Mouse (Mus musculus) activated CD4-positive, CD25-positive, alpha-beta regulatory T cell, adult 9 weeks (primary cell): ENCODE results near the gene Ispd. TPM values are rescaled to one million over a fixed set of nuclear protein-coding genes. Genes with fewer than 3 reads are reported as not detected.

Source experiments
- polyA plus RNA-seq: library from polyadenylated mRNA; unstranded; fragments of 100-300 nt; shearing (Covaris generic); gene quantifications from one replicate; pipeline ENCODE4 v1.2.1, GENCODE M21; 2017

Gene Ispd
- polyA plus RNA-seq: 2.7 TPM

DNA sequence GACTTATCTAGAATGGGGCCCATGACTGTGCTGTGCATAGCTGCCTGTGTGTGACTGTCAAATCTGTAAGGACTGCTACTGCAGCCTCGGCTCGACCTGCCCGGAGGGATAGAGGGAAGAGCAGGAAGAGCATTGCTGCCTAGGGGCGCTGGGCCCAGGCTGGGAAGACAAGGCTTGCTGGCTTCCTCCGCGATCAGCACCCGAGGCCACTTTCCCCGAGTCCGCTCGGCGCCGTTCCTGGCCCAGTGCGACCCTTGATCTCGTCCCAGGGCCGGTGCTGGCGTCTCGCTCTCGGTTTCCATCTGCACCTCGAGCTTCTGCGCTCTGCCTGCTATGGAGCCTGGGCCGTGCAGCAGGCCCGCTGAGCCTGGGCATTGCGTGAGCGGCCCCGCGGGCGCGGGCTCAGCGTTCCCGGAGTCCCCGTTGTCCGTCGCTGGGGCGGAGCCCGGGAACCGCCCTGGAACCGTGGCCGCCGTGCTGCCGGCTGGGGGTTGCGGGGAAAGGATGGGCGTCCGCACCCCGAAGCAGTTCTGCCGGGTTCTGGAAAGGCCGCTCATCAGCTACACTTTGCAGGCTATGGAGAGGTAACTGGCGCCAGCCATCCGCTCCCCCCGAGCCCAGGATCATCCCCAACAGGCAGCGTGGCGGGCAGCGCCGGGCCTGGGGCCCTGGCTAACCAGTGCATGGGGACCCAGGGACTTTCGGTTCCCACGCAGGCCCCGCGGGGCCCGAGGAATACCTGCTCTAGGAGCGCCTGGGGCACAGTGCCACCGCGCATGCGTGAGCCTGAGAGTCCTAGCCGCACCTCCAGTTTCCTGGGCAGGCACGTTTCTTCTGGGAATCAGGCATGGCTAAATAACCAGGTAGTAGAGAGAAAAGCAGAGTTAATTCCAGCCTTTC lies at the start of gene Ispd, which contains the start of gene D630036H23Rik:
Gene Ispd (plus strand): TSS at position 10 of the 900 bp plus-strand sequence.
Gene D630036H23Rik (minus strand): TSS at position 741 of the 900 bp plus-strand sequence.

Other genes starting within 250 kb of the Ispd start
- 48.8 TPM for gene Ankmy2, start 224.3 kb upstream of the Ispd start, polyA plus RNA-seq
- 171 TPM for gene Bzw2, start 223.4 kb upstream of the Ispd start, polyA plus RNA-seq
- not detected for gene Lrrc72, start 128.1 kb upstream of the Ispd start, polyA plus RNA-seq
- 24.9 TPM for gene Sostdc1, start 67.3 kb upstream of the Ispd start, polyA plus RNA-seq
- gene D630036H23Rik, start 731 bp downstream of the Ispd start, polyA plus RNA-seq: not detected